Mouse (Mus musculus): ENCODE data around the gene Myh7. TPM values are rescaled to one million over a fixed set of nuclear protein-coding genes. Genes with fewer than 3 reads are reported as not detected.
"Not testable (repeated sequence)": the region's sequence is repeated elsewhere in the genome, so short reads cannot be mapped to it uniquely, and the experiment has no call there.

Myh7 gene
- 10 to 100 TPM in 3 of 4 experiments, 1 to 10 TPM in 1; 10.0 to 21.2 (median 13.1) TPM for total RNA-seq (2022)

DNA sequence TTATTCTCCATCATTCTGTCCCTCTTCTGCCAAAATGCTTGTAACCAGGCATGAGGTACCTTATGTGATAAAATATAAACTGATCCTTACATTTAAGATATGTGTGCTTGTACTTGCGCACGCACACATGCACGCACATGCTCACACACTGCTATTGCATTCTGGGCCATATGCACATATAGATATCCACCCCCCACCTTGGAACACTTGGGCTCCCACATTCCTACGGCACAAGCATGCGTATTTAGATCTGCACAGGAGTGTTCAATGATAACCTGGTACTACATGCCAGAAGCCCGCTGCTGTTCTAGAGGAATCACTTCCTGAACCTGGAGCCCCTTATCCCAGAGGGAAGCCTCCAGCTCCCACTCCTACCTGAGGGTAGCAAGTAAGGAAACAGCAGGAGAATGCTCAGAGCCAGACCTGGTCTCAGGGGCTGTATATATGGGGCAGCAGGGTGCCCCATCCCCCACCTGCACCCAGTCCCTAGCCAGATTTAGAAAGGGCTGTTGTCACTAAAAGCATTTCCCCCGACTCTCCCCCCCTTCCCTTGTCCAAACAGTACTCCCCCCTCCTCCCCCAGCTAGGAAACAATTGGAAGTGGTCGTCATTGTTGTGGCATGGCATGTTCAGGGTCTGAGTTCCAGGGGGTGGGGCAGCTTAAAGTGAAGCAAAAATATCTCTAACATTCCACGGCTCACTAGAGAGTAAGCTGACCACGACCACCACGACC lies at the start of gene Myh7:
Gene Myh7 (minus strand): TSS at position 491 of the 733 bp plus-strand sequence.
- no peak for DNase-seq (ENCODE audit: low spot score in 2 of 2)

DNA sequence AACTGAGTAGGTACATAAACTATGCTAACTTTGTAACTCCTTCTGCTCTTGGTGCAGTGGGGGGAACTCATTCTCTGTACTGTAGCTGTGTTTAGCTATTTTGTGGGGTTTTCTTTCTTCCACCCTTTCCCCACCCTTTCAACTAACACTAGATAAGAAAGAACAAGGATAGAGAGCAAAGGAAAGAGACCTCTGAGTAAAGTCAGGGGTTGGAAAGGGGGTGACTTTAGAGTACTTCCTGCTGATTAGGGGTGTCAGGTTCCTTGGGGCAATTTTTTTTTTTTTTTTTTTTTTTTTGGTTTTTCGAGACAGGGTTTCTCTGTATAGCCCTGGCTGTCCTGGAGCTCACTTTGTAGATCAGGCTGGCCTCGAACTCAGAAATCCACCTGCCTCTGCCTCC lies 49.3 kb upstream of the Myh7 start:
- DNase-seq (ENCODE audit: low spot score in 2 of 2), result not testable (repeated sequence)

DNA sequence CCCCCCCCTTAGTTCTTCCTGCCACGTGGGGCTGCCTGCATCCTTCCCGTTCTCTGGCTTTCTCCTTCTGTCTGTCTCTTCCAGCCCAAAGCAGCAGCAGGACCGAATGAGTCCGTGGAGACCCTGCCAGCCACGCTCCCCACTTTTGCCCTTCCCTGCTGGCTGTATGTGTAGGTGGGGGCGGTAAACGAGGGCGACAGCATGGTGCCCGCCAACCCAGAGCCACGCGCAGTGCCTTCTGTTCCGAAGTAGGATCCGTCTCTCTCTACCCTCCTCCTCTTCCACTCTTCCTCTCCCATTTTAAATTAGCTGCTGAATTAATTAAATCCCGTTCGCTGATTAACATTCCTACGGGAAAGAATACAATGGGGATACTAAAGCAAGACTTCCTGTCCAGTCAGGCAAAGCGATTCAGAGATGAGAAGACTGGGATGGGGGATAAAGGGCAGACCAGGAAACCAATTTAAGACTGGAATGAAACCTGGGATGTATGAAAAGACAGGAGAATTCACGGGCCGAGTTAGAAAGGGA lies 38.3 kb upstream of the Myh7 start:
- DNase-seq (ENCODE audit: low spot score in 2 of 2), result no peak

DNA sequence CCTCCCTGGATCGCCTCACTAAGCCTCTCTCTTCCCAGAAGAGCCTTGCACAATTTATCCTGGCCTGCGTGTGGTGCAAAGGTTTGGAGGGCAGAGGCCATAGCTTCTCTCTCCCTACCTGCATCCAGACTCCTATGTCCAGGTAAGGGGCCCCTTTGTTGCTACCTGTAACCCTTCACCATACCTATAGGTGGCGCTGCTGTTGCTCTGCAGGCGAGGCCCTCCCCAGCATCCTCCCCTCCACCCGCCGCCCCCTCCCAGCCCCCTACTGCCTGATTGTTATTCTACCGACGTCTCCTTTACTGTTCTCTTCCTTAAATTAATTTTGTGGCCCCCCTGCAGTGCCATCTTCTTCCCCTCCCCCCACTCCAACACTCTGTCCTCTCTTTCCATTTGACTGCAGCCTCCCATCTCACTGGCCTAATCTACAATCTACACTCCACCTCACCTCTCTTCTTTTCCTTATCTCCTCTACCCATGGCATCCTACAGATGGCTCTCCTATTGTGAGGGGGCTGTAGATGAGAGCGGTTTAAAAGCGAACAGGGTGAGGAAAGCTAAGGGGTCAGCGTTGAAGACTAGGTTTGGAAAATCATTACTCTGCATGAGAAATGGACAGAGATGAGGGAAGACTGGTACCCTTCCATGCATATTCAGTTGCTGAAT lies 34.7 kb upstream of the Myh7 start:
- DNase-seq (ENCODE audit: low spot score in 2 of 2), result no peak

DNA sequence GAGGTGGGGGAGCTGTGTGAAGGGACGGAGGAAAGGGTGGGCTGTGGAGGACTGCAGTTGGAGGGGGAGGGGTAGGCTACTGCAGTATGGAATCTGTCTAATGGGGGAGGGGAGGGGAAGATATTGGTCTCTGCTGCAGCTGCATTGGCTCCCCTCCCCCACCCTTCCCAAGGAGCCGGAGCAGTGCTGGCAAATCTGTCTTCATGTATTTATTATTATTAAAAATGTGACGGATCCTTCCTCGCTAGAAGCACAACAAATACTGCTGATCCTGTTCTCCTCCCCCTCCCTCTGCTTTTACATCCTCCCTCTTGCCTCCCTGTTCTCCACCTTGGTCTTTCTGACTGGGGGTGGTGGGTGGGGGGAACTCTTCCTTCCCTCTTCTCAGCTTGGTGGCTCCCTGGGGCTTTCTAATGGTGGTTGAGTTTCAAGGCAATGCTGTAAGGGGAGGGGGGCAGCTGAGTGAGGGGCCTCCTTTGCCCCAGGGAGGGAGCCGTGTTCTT lies 34.0 kb upstream of the Myh7 start:
- no peak for DNase-seq (ENCODE audit: low spot score in 2 of 2)

DNA sequence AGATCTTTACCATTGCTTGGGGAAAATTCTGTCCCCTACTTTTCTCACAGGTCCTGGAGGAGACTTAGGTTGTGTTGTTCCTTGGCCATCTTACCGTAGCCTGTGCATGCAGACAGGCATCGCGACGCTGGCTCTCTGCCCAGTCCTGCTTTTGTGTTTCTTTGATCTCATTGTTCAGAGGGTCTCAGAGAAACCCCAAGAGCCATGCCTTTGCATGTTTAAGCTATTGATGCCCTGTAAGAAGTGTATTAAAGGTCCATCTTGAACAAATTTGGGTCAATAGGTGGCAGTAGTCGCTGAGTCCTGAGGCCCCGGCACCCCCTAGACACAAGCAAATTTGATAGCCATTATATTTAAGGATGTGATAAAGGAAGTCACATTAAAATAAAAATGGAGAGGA lies 33.2 kb upstream of the Myh7 start:
- DNase-seq (ENCODE audit: low spot score in 2 of 2), result no peak

DNA sequence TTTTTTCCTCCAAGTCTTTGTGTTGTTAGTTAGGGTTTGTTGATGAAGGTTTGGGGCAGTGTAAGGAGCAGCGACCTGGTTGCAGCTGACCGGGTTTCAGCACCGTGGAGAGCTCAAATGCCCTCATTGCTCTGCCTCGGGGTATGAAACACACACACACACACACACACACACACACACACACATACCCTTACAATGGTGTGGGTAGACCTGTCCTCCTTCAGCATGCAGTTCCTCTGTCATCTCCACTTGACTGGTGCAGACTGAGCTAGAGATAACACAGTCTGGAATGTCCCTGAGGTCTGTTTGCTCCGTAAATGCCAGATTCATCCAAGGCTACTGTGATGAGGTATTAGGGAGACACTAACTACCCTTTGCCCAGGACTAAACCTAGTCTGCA lies 32.8 kb upstream of the Myh7 start:
- no peak for DNase-seq (ENCODE audit: low spot score in 2 of 2)

DNA sequence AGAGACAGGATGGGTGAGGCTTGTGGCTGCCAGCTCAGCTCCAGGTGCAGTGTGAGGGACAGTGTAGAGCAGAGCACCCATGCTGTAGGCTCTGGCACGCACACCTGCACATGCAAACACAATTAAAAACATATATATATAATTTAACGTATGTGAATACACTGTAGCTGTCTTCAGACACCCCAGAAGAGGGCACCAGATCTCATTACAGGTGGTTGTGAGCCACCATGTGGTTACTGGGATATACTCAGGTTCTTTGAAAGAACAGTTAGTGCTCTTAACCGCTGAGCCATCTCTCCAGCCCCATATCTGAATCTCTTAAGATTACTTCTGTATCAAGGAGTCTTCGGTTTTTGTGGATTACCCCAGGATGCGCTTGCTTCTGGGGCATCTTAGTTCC lies 31.1 kb upstream of the Myh7 start:
- DNase-seq (ENCODE audit: low spot score in 2 of 2), result no peak

DNA sequence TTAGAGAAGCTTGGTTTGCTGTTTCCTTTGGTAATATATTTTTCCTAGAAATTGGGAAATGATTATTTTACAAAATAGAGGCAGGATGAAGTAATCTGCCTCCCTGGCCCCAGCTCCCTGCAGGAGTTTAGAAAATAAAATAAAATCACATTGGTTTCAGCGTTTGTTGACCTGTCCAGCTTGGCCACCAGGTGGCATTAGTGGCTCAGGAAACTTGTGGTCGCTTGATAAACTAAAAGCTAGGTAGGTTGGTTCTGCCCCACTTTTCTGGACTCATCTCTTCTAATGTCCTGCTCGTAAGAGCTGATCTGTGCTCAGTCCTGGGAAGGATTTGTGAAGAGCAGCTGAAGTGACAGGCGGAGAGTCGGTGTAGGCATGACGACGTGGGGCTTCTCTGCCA lies 29.8 kb upstream of the Myh7 start:
- DNase-seq (ENCODE audit: low spot score in 2 of 2), result peak in 1 of 2 experiments; percentile 44

DNA sequence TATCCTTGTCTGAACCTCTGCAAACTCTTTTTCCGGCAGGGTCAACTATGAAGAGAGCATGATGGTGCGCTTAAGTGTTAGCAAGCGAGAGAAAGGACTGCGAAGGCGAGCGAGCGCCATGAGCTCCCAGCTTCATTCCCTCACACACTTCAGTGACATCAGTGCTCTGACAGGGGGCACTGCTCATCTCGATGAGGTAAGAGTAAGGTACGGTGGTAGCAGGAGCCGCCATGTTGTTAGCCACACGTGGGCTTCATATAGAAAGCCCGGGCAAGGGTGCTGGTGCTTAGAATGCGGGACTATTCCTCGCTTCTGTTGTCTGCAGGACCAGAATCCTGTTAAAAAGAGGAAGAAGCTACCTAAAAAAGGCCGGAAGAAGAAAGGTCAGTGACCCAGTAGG lies 28.6 kb upstream of the Myh7 start:
- no peak for DNase-seq (ENCODE audit: low spot score in 2 of 2)

DNA sequence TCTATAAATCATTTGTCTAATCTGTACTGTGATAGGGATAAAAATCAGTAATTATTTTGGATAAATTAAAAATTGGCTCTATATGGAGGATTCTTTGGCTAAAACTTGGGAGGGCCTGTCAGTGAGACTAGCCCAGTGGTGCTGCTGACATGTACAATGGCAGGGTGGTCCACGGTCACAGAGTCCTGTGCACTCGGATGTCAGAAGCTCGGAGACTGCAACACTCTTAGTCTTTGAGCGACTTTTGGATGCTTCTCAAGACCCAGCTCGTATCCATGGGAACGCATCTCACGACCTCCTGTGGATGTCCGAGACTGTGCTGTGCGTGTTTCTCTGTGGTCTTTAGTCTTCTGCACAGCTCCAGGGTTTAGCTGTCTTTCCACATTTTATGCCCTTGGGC lies 26.0 kb upstream of the Myh7 start:
- no peak for DNase-seq (ENCODE audit: low spot score in 2 of 2)

DNA sequence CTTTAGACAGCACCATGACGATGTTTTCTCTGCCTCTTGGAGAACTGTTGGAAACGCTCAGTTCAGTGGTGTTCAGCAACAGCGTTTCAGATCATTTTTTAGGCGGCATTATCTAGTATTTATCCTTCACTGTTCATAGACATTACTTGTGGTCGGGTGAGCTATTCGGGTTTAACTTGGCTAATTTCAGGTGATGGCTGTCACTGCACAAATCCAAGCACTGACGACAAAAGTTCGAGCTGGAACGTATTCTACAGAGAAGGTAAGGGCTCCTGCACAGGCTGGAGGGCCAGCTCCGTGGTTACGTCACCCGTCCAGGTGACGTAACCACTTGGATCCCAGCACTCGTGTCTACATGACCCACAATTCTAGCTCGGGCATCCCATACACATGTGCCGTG lies 22.4 kb upstream of the Myh7 start:
- no peak for DNase-seq (ENCODE audit: low spot score in 2 of 2)

DNA sequence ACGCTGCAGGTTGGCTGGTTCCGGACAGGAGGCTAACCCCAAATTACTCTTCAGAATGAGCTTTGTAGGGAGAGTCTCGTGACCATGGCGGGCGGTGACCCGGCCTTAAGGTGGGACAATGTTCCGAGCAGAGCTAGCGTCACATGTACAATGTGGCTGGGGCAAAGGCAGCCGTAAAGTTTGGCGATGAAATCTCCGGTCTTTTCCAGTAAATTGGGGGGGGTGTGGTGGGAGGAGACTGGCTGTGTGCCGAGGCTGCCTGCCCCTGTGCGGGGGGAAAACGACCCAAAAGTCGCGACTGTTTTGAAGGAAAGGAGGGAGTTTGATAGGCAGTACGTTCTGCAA lies 21.3 kb upstream of the Myh7 start:
- DNase-seq (ENCODE audit: low spot score in 2 of 2), result no peak

DNA sequence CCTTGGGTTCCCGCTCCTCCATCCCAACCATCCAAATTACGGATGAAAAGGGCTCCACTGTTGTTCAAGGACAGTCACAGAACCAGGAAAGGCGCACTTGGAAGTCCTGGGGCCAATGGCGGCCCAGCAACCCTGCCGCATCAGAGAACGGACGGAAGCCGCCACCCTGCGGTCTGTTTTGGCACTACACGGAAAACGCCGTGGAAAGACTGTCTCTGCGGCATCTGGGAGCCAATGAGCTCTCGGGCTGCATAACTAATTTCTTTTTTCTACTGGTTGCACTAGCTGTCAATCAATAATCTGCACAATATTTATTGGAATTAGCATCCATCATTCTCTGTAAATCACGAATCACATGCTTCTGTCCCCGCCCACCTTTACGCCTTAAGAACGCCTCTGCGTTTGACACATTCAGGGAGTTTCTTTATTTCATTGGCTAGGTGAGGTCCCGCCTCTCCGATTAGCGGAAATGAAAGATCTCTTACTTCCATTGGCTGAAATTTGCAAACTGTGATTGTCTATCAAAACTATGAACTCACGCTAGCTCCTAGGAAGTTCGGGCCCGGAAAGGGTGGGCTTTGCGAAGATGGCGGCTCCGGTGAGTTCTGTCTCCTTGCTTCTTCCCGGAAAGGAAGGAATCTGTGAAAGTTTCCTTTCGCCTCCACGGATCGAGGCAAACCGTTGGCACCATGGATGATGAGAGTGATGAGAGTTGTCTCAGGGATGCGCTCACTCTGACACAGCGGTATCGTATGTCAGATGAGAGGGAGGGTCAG lies 20.8 kb upstream of the Myh7 start, which contains the start of gene Ngdn:
Gene Ngdn (plus strand): TSS at position 464 of the 776 bp plus-strand sequence.
- peak; percentile 99 to 100 for DNase-seq (ENCODE audit: low spot score in 2 of 2)

DNA sequence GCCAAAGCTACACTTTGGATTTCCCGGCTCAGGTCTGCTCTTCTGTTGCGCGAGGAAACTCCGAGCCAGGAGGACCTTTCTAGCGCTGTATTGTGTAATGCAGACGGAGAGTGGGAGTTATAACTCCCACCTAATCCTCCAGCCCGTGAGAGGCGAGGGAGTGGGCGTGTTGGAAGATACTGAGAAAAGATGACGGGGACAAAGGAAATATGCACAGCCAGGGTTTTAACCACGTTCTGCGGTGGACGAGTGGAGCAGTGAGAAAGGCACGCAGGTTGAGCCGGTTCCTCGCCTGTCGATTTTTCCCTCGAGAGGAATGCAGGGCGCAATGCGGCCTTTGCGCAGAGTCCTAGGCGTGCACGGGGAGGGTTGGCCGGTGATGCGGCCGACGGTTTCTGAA lies 20.2 kb upstream of the Myh7 start:
- peak in 1 of 2 experiments; percentile 63 for DNase-seq (ENCODE audit: low spot score in 2 of 2)

DNA sequence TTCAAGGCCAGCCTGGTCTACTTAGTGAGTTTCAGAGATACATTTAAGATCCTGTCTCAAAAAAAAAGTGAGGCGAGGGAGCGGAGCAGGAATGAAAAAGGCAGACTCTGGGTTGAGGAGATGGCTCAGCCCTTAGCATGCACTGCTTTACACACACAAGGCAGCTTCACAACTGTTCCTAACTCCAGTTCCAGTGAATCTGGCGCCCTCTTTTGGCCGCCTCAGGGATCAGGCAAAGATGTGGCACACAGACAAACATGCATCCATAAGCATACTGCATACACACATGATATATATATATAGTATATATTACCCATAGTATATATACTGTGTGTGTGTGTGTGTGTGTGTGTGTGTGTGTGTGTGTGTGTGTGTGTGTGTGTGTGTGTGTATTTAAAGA lies 16.7 kb upstream of the Myh7 start:
- DNase-seq (ENCODE audit: low spot score in 2 of 2), result no peak

DNA sequence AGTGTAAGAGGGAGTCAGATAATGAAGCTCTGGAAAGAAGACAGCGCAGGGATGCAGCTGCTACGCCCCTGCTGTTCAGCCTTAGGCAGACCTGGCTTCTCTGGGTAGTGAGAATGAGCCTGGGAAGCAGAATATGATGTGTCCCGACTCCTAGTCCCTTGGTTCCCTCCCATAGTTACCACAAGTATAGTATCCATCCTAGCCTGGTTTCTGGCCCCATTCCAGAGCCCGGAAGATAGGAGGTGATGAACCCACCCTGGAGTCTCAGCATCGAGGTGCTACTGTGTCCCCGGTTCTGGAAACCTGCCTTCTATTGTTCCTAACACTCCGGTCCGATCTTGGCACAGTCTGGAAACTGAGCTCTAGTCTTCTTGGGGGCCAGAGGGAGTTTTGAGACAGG lies 14.0 kb upstream of the Myh7 start:
- no peak for DNase-seq (ENCODE audit: low spot score in 2 of 2)

DNA sequence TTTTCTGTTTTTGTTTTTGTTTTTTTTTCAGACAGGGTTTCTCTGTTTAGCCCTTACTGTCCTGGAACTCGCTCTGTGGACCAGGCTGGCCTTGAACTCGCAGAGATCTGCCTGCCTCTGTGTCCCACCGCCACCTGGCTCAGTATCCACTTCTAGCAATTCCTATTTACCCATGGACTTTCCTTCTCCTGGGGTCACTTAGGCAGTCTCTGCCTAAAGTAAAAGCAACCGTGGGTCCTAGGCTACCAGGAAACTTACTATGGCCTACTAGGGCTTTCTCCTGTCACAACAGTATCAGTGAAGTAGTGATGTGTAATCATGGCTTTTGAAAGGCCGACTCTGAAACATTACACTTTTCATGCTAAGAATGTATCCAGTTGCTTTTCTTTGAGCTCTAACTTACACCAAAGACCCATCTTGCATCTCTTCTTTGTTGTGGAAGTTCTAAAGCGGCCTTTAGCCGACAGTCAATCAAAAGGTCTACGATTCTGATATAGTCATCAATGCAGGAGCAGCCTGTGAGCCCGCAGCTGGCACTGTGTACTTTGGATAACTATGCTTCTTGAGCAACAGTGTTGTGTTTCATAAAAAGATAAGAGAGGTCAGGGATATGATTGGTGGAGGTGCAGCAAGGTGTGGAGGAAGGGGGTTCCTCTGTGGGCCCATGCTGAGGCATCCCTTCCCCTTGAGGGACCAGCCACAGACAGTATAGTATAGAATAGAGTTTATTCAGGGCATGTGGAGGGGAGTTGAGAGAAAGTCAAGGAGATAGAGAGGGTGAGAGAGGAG lies 12.9 kb upstream of the Myh7 start:
- DNase-seq (ENCODE audit: low spot score in 2 of 2), result no peak

DNA sequence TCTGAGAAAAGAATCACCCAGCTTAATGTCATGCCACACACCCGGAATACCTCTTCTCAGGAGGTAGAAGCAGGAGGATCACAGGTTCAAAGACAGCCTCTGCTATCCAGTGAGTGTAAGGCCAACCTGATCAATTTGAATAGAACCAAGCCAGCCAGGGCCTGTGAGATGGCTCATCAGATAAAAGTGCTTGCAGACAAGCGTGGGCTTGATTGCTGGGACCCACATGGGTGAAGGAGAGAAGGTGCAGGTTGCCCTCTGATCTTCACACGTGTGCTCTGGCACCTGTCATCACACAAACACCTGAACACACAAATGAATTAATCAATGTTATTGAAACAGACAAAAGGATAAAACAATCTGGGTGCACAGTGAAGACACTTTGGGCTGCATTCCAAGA lies 12.1 kb upstream of the Myh7 start:
- DNase-seq (ENCODE audit: low spot score in 2 of 2), result no peak

DNA sequence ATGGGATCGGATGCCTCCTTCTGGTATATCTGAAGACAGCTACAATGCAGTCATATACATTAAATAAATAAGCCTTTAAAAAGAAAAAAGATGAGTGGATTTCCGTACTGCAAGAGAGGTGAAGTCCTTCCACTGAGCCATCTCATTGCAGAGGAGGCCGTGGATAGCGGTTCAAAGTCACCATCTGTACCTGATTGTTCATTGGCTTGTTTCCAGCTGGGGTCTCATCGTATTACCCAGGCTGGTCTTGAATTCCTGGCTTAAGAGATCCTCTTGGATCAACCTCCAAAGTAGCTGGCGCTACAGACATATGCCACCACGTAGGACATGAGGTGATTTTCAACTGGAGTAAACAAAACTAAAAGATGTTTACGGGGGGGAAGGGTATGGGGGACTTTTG lies 11.5 kb upstream of the Myh7 start:
- no peak for DNase-seq (ENCODE audit: low spot score in 2 of 2)

DNA sequence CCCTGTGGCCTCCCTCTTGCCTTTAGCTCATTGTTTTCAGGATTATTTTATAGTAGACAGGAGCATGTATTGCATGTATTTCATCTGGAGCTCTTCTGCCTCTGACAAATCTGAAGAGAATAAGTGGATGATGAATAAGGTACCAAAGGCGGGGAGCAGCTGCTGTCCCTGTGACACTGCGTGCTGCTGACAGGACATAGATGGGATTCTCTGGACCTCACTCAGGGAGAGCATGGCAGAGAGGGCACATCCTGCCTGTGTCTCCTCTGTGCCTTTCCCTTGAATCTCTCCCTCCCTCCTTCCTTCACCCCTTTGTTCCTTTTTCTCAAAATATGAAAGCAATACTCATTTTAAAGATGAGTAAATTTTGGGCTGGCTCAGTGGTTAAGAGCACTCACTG lies 11.1 kb upstream of the Myh7 start:
- no peak for DNase-seq (ENCODE audit: low spot score in 2 of 2)
